ENCODE assay signal across 30 mouse cellular contexts in genomic region chr17:45936577-45936976, GRCm38 (mm10).
DNase-seq lines count a peak whose midpoint lies in the region; ATAC-seq and TF ChIP-seq lines count a peak whose summit lies in the region.
"Had no signal": no experiment of that assay in that cellular context is flagged by ENCODE, and none has a peak within 500 bp of the region (broad histone marks: within the 10 kb centered on the region; RNA-seq: fewer than 3 reads in every experiment).

No protein-coding gene starts in this region.

- H3K27ac ChIP-seq in forebrain, embryonic 10.5 days = 0 out of 2 replicates have a peak overlapping the region, but pooled peaks have one; percentile 31
- no peak overlapping the region for H3K27ac ChIP-seq in forebrain, embryonic 15.5 days (replicated peaks)
- no peak overlapping the region for H3K27ac ChIP-seq in kidney, postnatal 0 days
- H3K27ac ChIP-seq in limb, embryonic 11.5 days (replicated peaks; ENCODE audit: low read depth, low read length) = peak overlapping the region; percentile 26; the same call in 1 of the 2 replicates
- no peak overlapping the region for H3K27ac ChIP-seq in stomach, postnatal 0 days (replicated peaks)
- H3K27ac ChIP-seq: heart, adult 2 months; hindbrain, embryonic 15.5 days; intestine, embryonic 15.5 days; liver, embryonic 14.5 days; neural tube, embryonic 13.5 days had no signal

- H3K36me3 ChIP-seq in forebrain, embryonic 10.5 days (replicated peaks) = no peaks in the 10 kb centered on the region
- H3K36me3 ChIP-seq in forebrain, embryonic 15.5 days = no peaks in the 10 kb centered on the region
- H3K36me3 ChIP-seq in kidney, postnatal 0 days (ENCODE audit: insufficient read depth, low read length) = no peaks in the 10 kb centered on the region
- no peaks in the 10 kb centered on the region for H3K36me3 ChIP-seq in limb, embryonic 11.5 days (ENCODE audit: control insufficient read depth, insufficient read depth, low read length)
- H3K36me3 ChIP-seq in stomach, postnatal 0 days (ENCODE audit: control insufficient read depth, insufficient read depth, low read length) = no peaks in the 10 kb centered on the region
- H3K36me3 ChIP-seq: heart, embryonic 12.5 days; hindbrain, embryonic 15.5 days; intestine, embryonic 15.5 days; neural tube, embryonic 13.5 days had no signal

- peaks cover 60% of the 10 kb centered on the region for H3K4me1 ChIP-seq in forebrain, embryonic 10.5 days
- no peaks in the 10 kb centered on the region for H3K4me1 ChIP-seq in forebrain, embryonic 15.5 days
- peaks cover 12% of the 10 kb centered on the region for H3K4me1 ChIP-seq in kidney, postnatal 0 days (replicated peaks; ENCODE audit: insufficient read depth, low read length)
- H3K4me1 ChIP-seq in limb, embryonic 11.5 days (ENCODE audit: control insufficient read depth, insufficient read depth, low read length) = peaks cover 32% of the 10 kb centered on the region
- H3K4me1 ChIP-seq in stomach, postnatal 0 days (replicated peaks; ENCODE audit: control insufficient read depth, insufficient read depth) = no peaks in the 10 kb centered on the region
- H3K4me1 ChIP-seq: hindbrain, embryonic 15.5 days had no signal

- H3K27me3 ChIP-seq in forebrain, embryonic 10.5 days (ENCODE audit: poor library complexity, severe bottlenecking) = peaks cover 59% of the 10 kb centered on the region
- H3K27me3 ChIP-seq in forebrain, embryonic 15.5 days = no peaks in the 10 kb centered on the region
- H3K27me3 ChIP-seq in kidney, postnatal 0 days (ENCODE audit: insufficient read depth, low read length) = no peaks in the 10 kb centered on the region
- no peaks in the 10 kb centered on the region for H3K27me3 ChIP-seq in limb, embryonic 11.5 days (ENCODE audit: control insufficient read depth, insufficient read depth, low read length)
- H3K27me3 ChIP-seq in stomach, postnatal 0 days (ENCODE audit: control insufficient read depth, insufficient read depth, low read length) = no peaks in the 10 kb centered on the region
- H3K27me3 ChIP-seq: heart, embryonic 12.5 days; hindbrain, embryonic 15.5 days; intestine, embryonic 15.5 days had no signal

- DNase-seq in forebrain, embryonic 10.5 days (ENCODE audit: extremely low spot score, low spot score) = peak; percentile 27
- peak; percentile 54 for DNase-seq in kidney, postnatal 0 days (ENCODE audit: low spot score)
- DNase-seq in kidney, adult 8-10 months = no peak
- DNase-seq in embryo, embryonic 11 days = peak; percentile 36
- DNase-seq in limb, embryonic 11.5 days (ENCODE audit: low spot score) = peak; percentile 63
- DNase-seq in stomach, postnatal 0 days (ENCODE audit: low spot score) = no peak
- DNase-seq: adrenal gland, adult 8-10 months; cerebellum, adult 8-10 months; cerebellum, postnatal 36 days; heart, adult 2 months; kidney, postnatal 25 days; left cerebral cortex, postnatal 4 days; liver; lung, adult 2 months; lung, postnatal 10 days; right cerebral cortex, postnatal 25 days; spleen, adult 18-20 months; thymus, adult 18-20 months; thymus, postnatal 25 days had no signal

- TF ChIP-seq EP300 in stomach, postnatal 0 days (optimal IDR thresholded peaks at IDR 0.05) = no peak

- ATAC-seq in forebrain, embryonic 15.5 days (replicated peaks) = no peak
- ATAC-seq in kidney, postnatal 0 days (replicated peaks; ENCODE audit: low FRiP score, low read depth) = no peak; the same call in 1 of the 2 replicates
- ATAC-seq in limb, embryonic 11.5 days (ENCODE audit: insufficient number of reproducible peaks, low FRiP score, low TSS enrichment, low read depth) = no peak
- no peak for ATAC-seq in inflammation-experienced regulatory T-cells, adult 6 months
- ATAC-seq in stomach, postnatal 0 days (ENCODE audit: low FRiP score, low TSS enrichment) = no peak
- ATAC-seq: activated CD4-positive, CD25-positive, alpha-beta regulatory T cell, adult 4 months; forebrain, embryonic 16.5 days; intestine, embryonic 15.5 days had no signal

- WGBS in forebrain, embryonic 10.5 days = 28% methylated on average over 12 of the region's 12 CpGs
- 14% methylated on average over 12 of the region's 12 CpGs for WGBS in forebrain, embryonic 15.5 days
- WGBS in kidney, postnatal 0 days = 12% methylated on average over 12 of the region's 12 CpGs
- 11% methylated on average over 12 of the region's 12 CpGs for WGBS in limb, embryonic 11.5 days
- WGBS in stomach, postnatal 0 days = 66% methylated on average over 12 of the region's 12 CpGs

- no peak overlapping the region for H3K9ac ChIP-seq in forebrain, embryonic 15.5 days (replicated peaks)
- no peak overlapping the region for H3K9ac ChIP-seq in kidney, postnatal 0 days (ENCODE audit: low read depth, low read length)
- no peak overlapping the region for H3K9ac ChIP-seq in limb, embryonic 11.5 days (ENCODE audit: low read length)
- no peak overlapping the region for H3K9ac ChIP-seq in stomach, postnatal 0 days (ENCODE audit: low read length)
- H3K9ac ChIP-seq: heart, embryonic 12.5 days; hindbrain, embryonic 15.5 days; intestine, embryonic 15.5 days; liver, embryonic 14.5 days; neural tube, embryonic 13.5 days had no signal

- TF ChIP-seq CTCF in kidney, postnatal 0 days (IDR thresholded peaks at IDR 0.05; ENCODE audit: low read depth) = no peak
- no peak for TF ChIP-seq CTCF in stomach, postnatal 0 days (IDR thresholded peaks at IDR 0.05; ENCODE audit: low read depth)

- H3K4me2 ChIP-seq in forebrain, embryonic 15.5 days (replicated peaks) = no peak overlapping the region
- H3K4me2 ChIP-seq in kidney, postnatal 0 days (ENCODE audit: low read length) = no peak overlapping the region
- no peak overlapping the region for H3K4me2 ChIP-seq in limb, embryonic 11.5 days (ENCODE audit: low read depth, severe bottlenecking)
- H3K4me2 ChIP-seq in stomach, postnatal 0 days (replicated peaks; ENCODE audit: low read depth) = no peak overlapping the region
- H3K4me2 ChIP-seq: heart, embryonic 12.5 days; hindbrain, embryonic 15.5 days; intestine, embryonic 15.5 days; midbrain, embryonic 11.5 days; neural tube, embryonic 13.5 days had no signal

- no peak overlapping the region for H3K4me3 ChIP-seq in forebrain, embryonic 10.5 days
- no peak overlapping the region for H3K4me3 ChIP-seq in forebrain, embryonic 15.5 days
- H3K4me3 ChIP-seq in kidney, postnatal 0 days (replicated peaks; ENCODE audit: low read depth, low read length) = no peak overlapping the region
- no peak overlapping the region for H3K4me3 ChIP-seq in limb, embryonic 11.5 days (ENCODE audit: low read depth, low read length)
- no peak overlapping the region for H3K4me3 ChIP-seq in stomach, postnatal 0 days (ENCODE audit: low read depth, low read length)
- H3K4me3 ChIP-seq: heart, adult 2 months; heart, embryonic 12.5 days; hindbrain, embryonic 15.5 days; intestine, embryonic 15.5 days; myocyte; neural tube, embryonic 13.5 days had no signal

- no peaks in the 10 kb centered on the region for H3K9me3 ChIP-seq in forebrain, embryonic 10.5 days
- no peaks in the 10 kb centered on the region for H3K9me3 ChIP-seq in forebrain, embryonic 15.5 days
- H3K9me3 ChIP-seq in kidney, postnatal 0 days (replicated peaks; ENCODE audit: low read length) = no peaks in the 10 kb centered on the region
- H3K9me3 ChIP-seq in limb, embryonic 11.5 days (ENCODE audit: control insufficient read depth, low read length) = no peaks in the 10 kb centered on the region
- no peaks in the 10 kb centered on the region for H3K9me3 ChIP-seq in stomach, postnatal 0 days (ENCODE audit: control insufficient read depth, low read length)
- H3K9me3 ChIP-seq: heart, embryonic 12.5 days; hindbrain, embryonic 15.5 days; intestine, embryonic 15.5 days; neural tube, embryonic 13.5 days had no signal

Comparison
In these comparisons a context has a peak if more than half of its experiments do, and no peak if none do; other contexts are left out.
1. DNase-seq: peak in forebrain, embryonic 10.5 days (single experiment), kidney, postnatal 0 days (single experiment), embryo, embryonic 11 days (single experiment) and limb, embryonic 11.5 days (single experiment); none in kidney, adult 8-10 months (0 of 2) and stomach, postnatal 0 days (single experiment).
2. H3K27ac ChIP-seq: peak in forebrain, embryonic 10.5 days (single experiment) and limb, embryonic 11.5 days (single experiment); none in forebrain, embryonic 15.5 days (single experiment), kidney, postnatal 0 days (single experiment) and stomach, postnatal 0 days (single experiment).